Mouse (Mus musculus) naive thymus-derived CD4-positive, alpha-beta T cell, adult 2 months (primary cell): ENCODE results near the gene Macrod2.

Experiments used
- DNase-seq: peaks from one replicate; pipeline ENCODE4 v3.0.0-alpha.2; 2011; ENCODE audit warnings: low read depth

Macrod2 gene

DNA sequence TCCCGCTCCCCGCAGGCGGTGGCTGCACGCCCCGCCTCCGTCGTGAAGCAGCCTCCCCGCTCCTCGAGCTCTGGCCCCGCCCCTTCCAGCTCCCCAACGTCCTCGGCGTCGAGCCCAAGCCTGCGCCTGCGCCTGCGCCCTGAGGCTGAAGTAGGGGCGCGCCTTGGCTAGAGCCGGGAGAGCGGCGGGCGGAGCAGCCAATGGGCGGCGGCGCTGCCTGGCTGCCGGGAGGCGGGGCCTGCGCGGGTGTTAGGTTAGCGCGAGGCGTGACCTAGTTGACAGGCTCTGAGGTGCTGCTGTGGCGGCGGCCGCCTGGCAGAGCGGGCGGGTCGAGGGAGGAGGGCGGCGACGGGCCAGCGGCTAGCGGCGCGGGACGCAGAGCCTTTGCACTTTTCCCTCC, at the start of gene Macrod2:
Gene Macrod2, plus strand, starts transcription at position 131 of the 400 bp plus-strand sequence.
- DNase-seq = peak; percentile 93

DNA sequence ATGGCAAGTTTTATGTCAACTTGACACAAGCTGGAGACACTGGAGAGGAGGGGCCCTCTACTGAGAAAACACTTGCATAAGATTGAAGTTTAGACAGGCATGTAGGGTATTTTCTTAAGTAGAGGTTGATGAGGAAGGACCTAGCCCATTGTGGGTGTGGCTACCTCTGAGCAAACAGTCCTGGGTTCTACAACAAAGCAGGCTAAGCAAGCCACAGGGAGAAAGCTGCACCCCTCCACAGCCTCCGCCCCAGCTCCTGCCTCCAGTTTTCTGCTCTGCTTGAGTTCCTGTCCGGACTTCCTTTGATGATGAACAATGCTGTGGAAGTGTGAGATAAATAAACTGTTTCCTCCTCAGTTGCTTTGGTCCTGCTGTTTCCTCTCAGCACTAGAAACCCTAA, 35.2 kb upstream of the Macrod2 start:
- no peak for DNase-seq

DNA sequence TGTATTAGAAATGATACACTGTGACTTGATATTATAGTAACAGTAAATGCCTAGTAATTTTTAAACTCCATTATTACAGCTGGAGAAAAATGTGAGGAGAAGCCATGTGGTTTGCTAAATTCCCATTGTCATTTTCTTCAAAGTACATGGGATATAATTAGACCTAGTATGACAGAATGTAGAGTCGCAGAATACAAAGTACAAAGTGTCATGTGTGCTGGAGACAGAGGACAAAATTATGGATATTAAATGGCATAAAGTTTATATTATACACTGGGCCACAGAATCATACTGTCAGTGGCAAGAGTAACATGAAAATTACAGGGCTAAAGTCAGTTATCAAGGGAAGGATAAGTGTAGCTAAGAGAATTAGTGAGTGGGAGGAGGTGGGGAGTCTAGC, 30.3 kb upstream of the Macrod2 start:
- no peak for DNase-seq

DNA sequence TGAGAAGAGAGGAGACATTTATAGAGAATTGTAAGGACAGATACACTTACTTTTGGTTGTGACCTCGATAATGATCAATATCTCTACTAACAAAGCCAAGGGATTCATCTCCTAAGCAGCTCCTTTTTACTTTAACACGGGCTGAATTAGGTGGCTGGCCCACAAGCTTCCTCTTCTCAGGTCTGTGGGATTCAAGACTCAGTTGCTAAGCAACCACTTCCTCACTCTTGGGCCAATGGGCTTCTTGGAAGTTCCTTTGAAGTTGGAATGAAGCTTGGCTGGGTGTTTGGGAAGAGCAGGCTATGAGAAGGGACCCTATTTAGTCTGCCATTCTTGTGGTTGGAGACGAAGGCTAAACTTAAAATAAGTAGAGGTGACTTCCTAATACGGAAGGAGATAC, 5.6 kb upstream of the Macrod2 start, which contains the start of gene Sel1l2:
Gene Sel1l2, minus strand, starts transcription at position 182 of the 400 bp plus-strand sequence.
- DNase-seq = no peak

DNA sequence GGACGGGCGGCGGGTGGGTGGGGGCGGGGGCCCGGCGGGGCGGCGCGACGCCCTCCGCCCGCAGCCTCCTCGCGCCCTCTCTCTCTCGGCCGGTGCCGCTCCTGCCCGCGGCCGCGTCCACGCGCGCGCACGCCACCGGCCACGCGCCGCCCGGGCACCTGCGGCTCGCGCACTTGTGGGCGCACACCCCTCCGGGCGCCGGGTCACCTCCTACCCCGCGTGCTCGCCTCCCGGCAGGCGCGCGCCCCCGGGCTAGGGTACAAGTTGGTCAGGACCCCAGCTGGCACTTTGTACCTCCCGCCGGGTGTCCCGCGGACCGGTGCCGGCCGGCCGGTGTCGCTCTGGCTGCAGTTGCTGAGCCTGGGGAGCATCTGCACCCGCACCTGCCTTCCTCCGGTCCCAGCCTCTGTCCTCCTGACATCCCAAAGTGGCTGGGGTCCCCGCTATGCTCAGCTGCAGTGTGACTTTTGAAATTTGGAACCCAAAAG, 679 bp downstream of the Macrod2 start:
- peak; percentile 21 for DNase-seq

DNA sequence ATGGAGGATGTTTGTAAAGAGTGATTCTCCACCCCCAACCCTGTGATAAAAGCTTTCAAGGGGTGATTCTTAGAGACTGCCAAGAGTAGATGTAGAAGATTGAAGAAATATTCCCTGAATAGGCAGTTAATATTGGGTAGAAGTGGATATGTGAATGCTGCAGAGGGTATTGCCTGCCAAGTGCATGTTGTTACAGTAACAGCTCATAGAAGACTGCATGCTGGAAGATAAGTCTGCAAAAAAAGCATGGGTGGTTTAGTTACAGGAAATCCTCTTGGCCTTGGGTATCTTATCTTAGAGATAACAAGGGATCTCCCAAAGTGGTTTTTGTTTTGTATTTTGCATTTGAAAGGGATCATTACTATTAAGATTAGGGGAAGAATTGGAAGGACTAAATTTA, 30.7 kb downstream of the Macrod2 start:
- no peak for DNase-seq

DNA sequence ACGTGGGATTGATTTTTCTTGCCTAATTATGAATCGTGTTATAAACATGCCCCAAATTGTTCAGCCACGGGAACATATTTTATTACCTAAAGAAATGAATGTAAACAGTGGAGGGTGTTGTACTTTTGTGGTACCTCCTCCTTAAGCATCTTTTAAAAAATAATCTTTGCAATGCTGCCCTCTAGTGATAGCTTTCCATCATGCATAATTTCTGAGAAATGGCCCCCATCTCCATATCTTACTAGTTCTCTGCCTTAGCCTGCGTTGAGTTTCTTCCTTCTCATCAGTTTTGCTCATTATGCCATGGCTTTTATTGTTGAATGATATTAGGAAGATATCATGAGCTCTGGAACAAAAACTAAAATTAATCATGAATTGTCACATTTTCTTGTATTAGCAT, 32.2 kb downstream of the Macrod2 start:
- DNase-seq = peak; percentile 53

DNA sequence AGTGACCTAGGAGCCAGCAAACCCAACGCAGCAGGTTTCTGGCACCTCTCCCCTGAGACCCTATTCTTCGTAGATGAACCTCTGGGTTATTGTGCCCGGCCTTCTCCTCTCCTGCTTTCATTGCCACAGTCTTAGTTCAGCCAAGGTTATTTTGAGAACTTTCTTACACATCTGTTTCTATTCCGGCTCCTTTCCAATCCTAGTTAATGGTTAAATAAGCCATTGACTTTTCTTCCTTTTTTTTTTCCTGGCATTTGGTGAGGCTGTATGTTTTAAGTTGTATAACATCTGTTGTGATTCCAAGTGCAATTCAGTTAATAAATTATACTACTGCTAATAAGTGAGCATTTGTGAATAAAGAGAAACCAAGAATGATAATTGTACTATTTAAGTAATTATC, 44.0 kb downstream of the Macrod2 start:
- no peak for DNase-seq

DNA sequence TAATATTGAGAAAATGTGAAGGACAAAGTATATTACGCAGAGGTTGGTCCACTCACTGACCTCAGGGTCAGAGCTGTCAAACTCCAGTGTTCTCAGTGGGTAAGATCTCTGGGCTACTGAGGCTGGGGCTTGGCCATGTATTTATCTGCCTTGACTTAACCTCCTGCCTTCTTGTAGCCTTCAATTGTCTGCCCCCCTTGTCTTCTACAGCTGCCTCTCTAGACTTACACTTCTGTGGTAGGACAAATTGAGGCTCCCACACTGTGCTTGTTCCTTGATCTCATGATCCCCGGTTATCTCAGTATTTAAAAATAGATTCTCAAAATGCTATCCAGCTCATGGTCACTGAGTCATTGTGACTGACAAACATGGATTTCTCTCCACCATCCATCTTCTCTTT, 53.5 kb downstream of the Macrod2 start:
- DNase-seq = no peak

DNA sequence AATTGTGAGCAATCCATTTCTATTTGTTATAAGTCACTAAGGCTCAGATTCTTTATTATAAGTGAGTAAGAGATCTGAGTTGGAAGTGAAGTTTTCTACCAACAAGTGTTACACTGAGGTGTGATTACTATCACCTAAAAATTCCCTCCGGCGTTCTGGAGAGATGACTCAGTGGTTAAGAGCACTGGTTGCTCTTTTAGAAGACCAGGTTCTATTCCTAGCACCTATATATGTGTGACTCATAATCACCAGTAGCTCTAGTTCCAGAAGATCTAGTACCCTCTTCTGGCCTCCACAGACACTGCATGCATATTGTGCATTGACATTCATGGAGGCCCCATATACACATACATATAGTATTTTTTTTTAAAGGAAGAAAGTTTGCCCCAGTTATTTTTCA, 80.7 kb downstream of the Macrod2 start:
- no peak for DNase-seq

DNA sequence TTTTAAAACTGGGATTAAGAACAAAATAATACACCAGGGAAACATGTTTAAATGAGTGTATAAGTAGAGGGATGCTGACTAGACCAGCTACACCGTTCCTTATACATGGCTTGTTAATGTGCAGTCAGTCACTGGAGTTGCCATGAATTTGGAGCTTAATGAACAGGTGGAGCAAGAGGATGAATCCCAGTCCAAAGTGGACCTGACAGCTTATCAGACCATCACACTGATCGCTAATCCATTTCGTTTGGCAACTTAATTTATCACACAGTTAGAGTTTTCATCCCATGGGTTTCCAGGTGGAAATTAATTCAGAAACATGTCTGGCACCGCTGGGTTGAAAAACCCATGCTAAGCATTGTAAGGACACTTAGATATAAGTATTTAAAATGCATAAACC, 81.8 kb downstream of the Macrod2 start:
- DNase-seq = no peak

DNA sequence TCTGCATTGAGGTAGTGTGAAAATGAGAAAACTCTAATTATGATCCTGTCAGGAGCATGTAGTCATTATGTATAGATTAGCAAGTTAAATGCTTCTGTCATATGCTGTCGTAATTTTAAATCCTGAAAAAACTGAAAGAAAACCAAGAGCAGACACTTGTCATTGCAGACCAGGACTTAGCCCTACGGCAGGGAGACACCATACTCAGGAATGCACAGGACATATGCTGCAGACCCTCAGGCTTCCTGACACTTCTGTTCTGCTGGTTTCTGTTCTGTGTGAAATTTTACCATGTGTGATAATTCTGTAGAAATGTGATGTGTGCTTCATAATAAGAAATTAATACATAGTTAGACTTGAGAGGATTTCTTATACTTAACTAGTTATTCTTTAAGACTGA, 87.5 kb downstream of the Macrod2 start:
- DNase-seq = no peak

DNA sequence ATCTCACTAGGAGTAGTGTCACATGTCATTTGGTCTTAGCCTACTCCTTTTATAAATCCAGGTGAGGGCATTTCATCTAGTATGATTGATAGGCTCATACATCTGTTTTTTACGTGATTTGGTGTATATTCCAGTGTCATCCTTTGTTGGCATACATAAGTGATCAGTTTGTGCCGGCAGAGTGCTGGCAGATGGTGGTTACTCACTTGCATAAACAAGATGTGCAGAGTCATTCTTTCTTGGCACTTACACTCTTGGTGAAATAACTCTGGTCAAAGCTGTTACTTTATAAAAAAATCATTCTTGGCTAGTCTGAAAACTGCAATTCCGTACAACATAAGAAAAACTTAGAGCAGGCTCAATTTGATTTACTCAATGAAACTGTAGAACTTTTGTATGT, 102.6 kb downstream of the Macrod2 start:
- DNase-seq = no peak

DNA sequence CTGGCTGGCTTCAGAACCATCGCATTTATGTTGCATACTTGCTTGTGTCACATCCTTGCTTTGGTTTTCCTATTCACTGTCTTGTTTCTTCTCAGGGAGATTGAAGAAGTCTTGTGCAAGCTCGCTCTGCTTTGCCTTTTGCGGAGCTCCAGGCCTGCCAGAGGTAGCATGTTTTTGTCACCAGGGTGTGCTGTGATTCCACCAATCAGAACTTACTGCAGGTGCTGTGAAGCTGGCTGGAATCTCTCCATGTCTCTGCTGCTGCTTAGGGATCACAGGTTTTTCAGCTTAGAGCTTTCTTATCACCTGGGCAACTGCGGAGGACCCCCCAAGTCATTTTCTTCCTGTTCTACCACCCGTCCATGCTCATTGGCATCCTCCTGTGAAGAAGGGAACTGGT, 105.8 kb downstream of the Macrod2 start:
- no peak for DNase-seq

DNA sequence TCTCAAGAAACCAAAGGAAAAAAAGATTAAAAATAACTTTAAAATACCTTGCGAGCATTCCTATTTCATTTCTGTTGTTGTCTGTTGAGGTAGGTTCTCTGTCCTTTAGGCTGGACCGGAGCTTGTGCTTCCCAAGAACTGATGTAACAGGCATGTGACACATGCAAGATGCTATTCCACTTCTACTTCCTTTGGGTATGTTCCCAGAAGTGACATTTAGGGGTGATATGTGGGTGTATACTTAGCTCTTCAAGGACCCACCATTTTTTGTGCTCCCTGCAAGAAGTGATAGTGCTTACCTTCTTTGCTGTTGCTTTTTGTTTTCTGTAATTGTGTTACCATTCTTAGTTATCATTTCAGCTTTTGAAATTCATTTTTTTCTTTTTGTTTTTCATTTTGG, 126.4 kb downstream of the Macrod2 start:
- DNase-seq = no peak

DNA sequence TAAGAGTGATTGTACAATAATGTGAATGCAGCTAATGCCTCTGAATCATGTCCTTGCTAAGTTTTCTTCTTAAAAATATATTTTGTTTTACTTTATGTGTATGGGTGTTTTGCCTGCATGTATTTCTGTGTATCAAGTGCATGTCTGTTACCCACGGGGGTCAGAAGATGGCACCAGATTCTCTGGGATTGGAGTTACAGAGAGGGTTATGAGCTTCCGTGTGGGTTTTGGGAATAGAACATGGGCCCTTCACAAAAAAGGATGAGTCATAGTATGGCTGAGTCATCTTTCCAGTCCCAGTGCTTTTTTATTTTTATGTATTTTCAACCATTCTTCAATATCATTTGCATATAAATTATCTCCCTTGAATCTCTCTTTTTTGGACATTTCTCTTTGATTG, 135.1 kb downstream of the Macrod2 start:
- DNase-seq = no peak

DNA sequence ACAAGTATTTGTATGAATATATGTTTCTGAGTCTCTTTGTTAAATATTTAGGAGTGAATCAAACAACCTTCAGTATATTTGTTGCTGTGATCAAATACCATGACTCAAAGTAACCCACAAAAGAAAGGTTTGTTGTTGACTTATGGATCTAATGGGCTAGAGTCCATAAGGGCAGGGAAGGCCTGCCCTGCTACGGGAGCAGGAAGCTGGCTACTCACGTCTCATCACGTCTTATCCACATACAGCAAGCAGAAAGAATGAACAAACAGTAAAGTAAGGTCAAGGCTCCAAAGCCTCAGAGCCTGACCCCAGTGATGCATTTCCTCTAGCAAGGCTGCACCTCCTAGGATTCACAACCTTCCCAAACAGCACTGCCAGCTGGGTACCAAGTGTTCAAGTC, 136.9 kb downstream of the Macrod2 start:
- no peak for DNase-seq

DNA sequence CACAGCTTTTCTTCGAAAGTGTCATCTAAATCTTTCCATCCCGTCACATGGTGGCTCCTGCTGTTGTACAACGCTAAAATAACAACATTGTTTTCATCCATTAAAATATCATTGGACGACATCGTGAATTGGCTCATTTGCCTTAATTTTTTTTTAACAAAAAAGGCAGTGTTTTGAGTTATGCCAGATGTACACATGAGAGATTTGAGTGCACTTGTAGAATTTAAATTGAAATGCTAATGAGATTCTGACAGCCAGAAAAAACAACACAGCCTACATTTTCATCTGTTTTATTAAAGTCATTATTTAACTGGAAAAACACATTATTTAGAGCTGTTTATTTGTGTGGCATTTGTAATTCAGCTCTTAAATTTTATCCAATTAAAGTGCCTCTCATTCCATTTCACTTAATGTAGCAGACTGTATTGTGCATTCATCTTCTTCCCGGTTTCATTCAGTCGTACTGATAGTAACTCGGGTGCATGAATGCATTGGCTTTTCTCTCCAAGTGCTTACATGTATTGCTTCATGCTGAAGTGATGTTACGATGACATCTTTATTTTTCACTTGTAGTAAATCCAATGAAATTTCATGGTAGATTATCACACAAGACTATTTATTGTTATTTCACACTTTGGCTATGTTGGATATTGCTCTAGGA, 137.9 kb downstream of the Macrod2 start:
- no peak for DNase-seq

DNA sequence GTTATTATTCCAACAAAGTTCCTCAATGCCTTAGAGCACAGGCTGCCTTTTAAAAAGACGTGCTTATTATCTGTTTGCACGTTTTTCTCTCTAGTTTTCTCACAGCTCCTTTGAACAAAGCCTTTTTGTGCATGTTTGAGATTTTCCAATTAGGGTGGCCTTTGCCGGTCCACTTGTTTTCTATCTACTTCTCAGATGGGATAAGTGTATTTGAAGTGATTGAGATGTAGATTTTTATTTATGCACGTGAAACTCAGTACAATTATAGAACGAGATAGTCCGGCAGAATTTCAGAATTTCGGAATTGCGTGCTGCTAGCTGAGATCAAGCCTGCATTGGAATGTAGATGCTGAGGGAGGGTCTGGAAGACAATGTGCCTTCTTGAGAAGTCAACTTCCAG, 138.5 kb downstream of the Macrod2 start:
- DNase-seq = no peak

DNA sequence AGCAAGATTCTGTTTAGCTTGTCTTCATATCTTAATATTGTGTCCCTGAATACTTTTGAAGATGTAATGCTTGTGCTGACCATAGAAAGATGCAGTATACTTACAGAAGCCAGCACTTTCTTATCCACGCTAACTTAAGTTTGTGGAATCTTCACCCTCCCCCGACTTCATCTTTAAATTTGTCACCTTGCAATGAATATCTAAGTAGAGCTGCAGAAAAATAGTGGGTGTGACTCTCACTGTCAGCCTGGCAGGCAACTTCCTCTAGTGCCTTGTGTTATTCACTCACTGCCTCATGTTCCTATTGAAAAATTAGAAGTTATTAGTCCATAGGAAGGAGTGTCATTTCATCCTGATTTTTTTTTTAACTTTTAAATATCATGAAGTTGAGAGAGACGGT, 139.5 kb downstream of the Macrod2 start:
- no peak for DNase-seq

DNA sequence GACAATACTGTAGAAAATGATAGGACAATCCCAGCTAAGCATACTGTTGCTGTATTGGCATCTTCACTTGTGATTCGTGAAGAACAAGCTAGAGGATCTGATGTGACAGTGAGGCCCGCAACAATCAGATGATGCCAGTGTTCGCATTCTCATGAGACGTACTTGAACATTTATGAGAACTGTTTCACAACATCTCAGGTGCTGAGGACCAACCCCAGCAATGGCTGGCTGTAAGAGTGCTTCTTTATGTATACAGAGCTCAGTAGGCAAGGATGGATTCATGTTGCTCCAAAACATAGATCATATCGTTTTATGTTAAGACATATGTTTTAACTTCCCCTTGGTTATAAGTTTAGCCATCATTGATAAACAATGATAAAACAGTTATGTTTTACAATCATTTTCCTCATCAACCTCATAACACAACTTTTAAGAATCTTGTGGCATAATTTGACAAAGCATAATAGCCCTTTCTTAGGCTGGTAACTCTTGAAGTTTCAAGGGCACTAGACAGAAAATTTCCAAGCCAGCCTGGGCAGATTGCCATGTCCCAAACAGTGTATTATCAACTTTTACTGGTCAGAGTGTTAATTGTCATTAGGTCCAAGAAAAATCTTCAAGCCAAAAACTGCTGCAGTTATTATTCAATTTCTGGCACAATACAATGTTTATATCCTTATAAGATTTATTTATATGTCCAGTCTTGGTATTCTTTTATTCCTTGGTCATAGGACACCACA, 140.9 kb downstream of the Macrod2 start:
- no peak for DNase-seq

DNA sequence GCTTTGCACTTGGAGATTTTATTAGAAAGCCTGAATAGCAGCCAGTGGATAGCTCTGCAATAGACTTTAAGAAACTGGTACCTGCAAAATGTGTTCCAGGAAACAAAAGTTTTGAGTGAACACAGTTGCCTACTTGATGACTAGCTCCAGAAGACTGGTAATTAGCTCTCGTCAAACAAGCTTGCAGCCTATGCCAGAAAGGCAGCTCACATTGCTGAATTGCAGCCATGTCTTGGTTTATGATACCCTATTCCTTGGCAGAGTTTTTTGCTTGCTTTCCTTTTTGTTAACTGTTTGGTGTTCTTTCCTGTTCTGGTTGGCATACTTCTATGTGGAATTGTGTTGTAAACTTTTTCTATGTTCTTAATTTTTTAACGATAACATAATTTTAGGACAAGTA, 154.2 kb downstream of the Macrod2 start:
- DNase-seq = no peak

DNA sequence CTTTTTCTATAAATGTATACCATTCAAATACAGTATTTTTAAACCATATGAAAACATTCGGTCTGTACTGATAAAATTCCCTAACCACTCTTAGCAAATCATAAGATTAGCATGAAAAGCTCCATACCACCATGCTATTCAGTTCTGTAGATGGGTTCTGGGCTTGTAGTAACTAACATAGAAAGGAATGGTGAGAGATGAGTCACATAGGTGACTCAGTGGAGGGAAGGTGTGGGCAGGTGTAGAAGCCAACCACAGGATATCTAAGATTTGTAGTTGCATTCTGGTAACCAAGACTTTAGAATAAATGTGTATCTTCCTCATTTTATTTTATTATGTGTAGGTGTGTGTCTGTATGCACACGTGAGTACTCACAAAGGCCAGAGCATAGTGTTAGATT, 166.3 kb downstream of the Macrod2 start:
- DNase-seq = no peak

DNA sequence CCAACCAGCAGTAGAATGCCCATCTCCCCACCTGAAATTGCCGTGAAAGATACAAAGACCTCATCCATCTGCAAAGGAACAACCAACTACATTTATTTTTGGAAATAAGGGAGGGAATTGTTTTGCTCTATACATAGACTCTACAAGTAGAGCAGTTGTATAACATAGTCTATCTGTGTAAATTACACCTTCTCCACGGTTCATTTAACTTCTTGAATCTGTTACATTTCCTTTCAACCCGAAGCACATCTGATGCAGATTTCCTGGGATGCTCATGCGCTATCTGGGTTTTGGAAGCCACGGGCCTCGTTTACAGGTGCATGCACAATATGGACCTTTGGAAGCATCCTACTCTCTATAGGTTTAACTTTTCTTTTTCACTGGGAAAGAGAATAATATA, 175.8 kb downstream of the Macrod2 start:
- DNase-seq = no peak
